Mouse (Mus musculus) cerebellum, adult 2 months (tissue): ENCODE results near the gene Kansl3.

Experiments used
- CTCF ChIP-seq: fragments of 200-500 bp; IDR thresholded peaks from 2 replicates; pipeline ENCODE4 v1.5.1; 2011; ENCODE audit warnings: low read depth, mild to moderate bottlenecking, control low read depth, low read length, moderate library complexity, borderline replicate concordance; ENCODE audit not compliant: insufficient read depth
- POLR2A ChIP-seq: fragments of 200-500 bp; IDR thresholded peaks from 2 replicates; pipeline ENCODE4 v1.6.1; 2011; ENCODE audit warnings: low read length, control low read depth, borderline replicate concordance; ENCODE audit not compliant: insufficient read depth

DNA sequence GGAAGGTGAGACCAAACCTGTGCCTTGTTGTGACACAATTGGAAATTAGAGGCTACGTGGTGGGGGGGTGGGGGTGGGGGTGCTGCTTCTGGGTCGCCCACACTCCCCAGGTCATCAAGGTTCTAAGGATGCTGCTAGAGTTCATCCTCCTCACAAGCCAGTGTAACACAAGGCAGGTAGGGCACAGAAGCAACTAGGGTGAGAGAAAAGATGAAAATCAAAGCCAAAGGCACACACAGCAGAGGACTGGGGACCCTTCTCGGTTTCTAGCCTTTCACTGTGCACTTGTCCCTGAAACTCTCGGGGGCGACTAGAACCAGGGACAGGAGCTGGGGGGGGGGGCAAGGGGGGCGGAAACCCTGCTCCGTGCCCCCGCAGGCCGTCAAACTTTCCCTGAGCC lies 66.0 kb downstream of the Kansl3 start:
- TF ChIP-seq POLR2A = no peak
- no peak for TF ChIP-seq CTCF
